Mouse (Mus musculus) frontal cortex, postnatal 25 days (tissue): ENCODE measurements at regions not wholly inside any gene's neighbourhood (a gene's known extent, or its start where the extent isn't known, plus 50 kb on each side); places are given as distances from the start of the nearest gene placed in this dataset.

ENCODE experiments used
- DNase-seq, 2 experiments: peaks; one replicate each; pipeline ENCODE4 v3.0.0; 2022; ENCODE audit warnings: low spot score in 2 of 2

GRCm38 (mm10) chr13:101142104-101142735, 309.0 kb upstream of the Slc30a5 start:
- no peak for DNase-seq

GRCm38 (mm10) chr13:101129466-101129865, 296.2 kb upstream of the Slc30a5 start:
- no peak for DNase-seq

GRCm38 (mm10) chr13:101127808-101128207, 294.6 kb upstream of the Slc30a5 start:
- no peak for DNase-seq

GRCm38 (mm10) chr13:101127262-101127661, 294.0 kb upstream of the Slc30a5 start:
- DNase-seq: no peak

GRCm38 (mm10) chr13:101117311-101117710, 284.1 kb upstream of the Slc30a5 start:
- no peak for DNase-seq

GRCm38 (mm10) chr13:101115296-101115695, 282.1 kb upstream of the Slc30a5 start:
- DNase-seq: no peak

- DNase-seq: no peak
Observed at GRCm38 (mm10) chr13:101112176-101112575, 278.9 kb upstream of the Slc30a5 start.

GRCm38 (mm10) chr13:101111773-101112172, 278.5 kb upstream of the Slc30a5 start:
- no peak for DNase-seq

GRCm38 (mm10) chr13:101100621-101101020, 267.4 kb upstream of the Slc30a5 start:
- no peak for DNase-seq

- no peak for DNase-seq
Observed at GRCm38 (mm10) chr13:101096856-101097255, 263.6 kb upstream of the Slc30a5 start.

GRCm38 (mm10) chr13:101096221-101096620, 263.0 kb upstream of the Slc30a5 start:
- no peak for DNase-seq

GRCm38 (mm10) chr13:101095057-101095831, 262.0 kb upstream of the Slc30a5 start:
- no peak for DNase-seq

- no peak for DNase-seq
Observed at GRCm38 (mm10) chr13:101092743-101093131, 259.5 kb upstream of the Slc30a5 start.

- no peak for DNase-seq
Observed at GRCm38 (mm10) chr13:101092033-101092742, 259.0 kb upstream of the Slc30a5 start.

- DNase-seq: no peak
Observed at GRCm38 (mm10) chr13:101085182-101085581, 252.0 kb upstream of the Slc30a5 start.

GRCm38 (mm10) chr13:101084193-101084592, 251.0 kb upstream of the Slc30a5 start:
- DNase-seq: no peak

GRCm38 (mm10) chr13:101083416-101083815, 250.2 kb upstream of the Slc30a5 start:
- no peak for DNase-seq

- no peak for DNase-seq
Observed at GRCm38 (mm10) chr13:101068489-101068888, 235.3 kb upstream of the Slc30a5 start.

GRCm38 (mm10) chr13:101062582-101062981, 229.4 kb upstream of the Slc30a5 start:
- DNase-seq: no peak

GRCm38 (mm10) chr13:101061233-101062144, 228.3 kb upstream of the Slc30a5 start:
- DNase-seq: no peak

GRCm38 (mm10) chr13:101049511-101049910, 216.3 kb upstream of the Slc30a5 start:
- DNase-seq: no peak

- DNase-seq: no peak
Observed at GRCm38 (mm10) chr13:101032594-101032993, 199.4 kb upstream of the Slc30a5 start.
